Mouse (Mus musculus) intestine, postnatal 0 days (tissue): ENCODE data around the gene Magi2. TPM values are rescaled to one million over a fixed set of nuclear protein-coding genes. Genes with fewer than 3 reads are reported as not detected.
"Not testable (repeated sequence)": the region's sequence is repeated elsewhere in the genome, so short reads cannot be mapped to it uniquely, and the experiment has no call there.

Source experiments
- ATAC-seq: fragments of 200-750 bp; cut with Nextera tagmentation; 2 replicates; pipeline ENCODE4 v1.8.0; 2017; ENCODE audit warnings: mild to moderate bottlenecking, moderate TSS enrichment, moderate library complexity
- H3K27ac ChIP-seq: fragments of 300-500 bp; sonication (generic); 2 replicates; pipeline ENCODE4 v1.5.1; 2014; ENCODE audit warnings: mild to moderate bottlenecking, low read depth, low read length, moderate library complexity
- H3K27me3 ChIP-seq: fragments of 300-500 bp; sonication (generic); replicated peaks from 2 replicates; pipeline ENCODE4 v1.6.1; 2014; ENCODE audit warnings: low read length, mixed read lengths; ENCODE audit not compliant: control insufficient read depth, insufficient read depth
- H3K36me3 ChIP-seq: fragments of 300-500 bp; sonication (generic); 2 replicates; pipeline ENCODE4 v1.6.1; 2014; ENCODE audit warnings: mild to moderate bottlenecking, moderate library complexity; ENCODE audit not compliant: control insufficient read depth, insufficient read depth
- H3K4me1 ChIP-seq: fragments of 300-500 bp; sonication (generic); replicated peaks from 2 replicates; pipeline ENCODE4 v1.6.1; 2014; ENCODE audit warnings: antibody characterized with exemption, low read length, mixed read lengths; ENCODE audit not compliant: control insufficient read depth, insufficient read depth
- H3K4me2 ChIP-seq: fragments of 300-500 bp; sonication (generic); replicated peaks from 2 replicates; pipeline ENCODE4 v1.6.1; 2014; ENCODE audit warnings: low read depth, mild to moderate bottlenecking, moderate library complexity
- H3K4me3 ChIP-seq: fragments of 300-500 bp; sonication (generic); 2 replicates; pipeline ENCODE4 v1.5.1; 2014; ENCODE audit warnings: low read depth, low read length
- H3K9ac ChIP-seq: fragments of 300-500 bp; sonication (generic); 2 replicates; pipeline ENCODE4 v1.6.1; 2014; ENCODE audit warnings: mild to moderate bottlenecking, low read depth, low read length
- H3K9me3 ChIP-seq: fragments of 300-500 bp; sonication (generic); 2 replicates; pipeline ENCODE4 v1.6.1; 2016; ENCODE audit warnings: mixed run types; ENCODE audit not compliant: control insufficient read depth
- CTCF ChIP-seq: sonication (generic); IDR thresholded peaks from 2 replicates; pipeline ENCODE4 v1.5.1; 2016; ENCODE audit warnings: low read depth, mild to moderate bottlenecking, control low read depth, antibody characterized with exemption, moderate library complexity
- WGBS: fragments of 180-500 bp; shearing (Covaris S2); extraction: QIAGEN DNeasy Blood & Tissue Kit; methylation state at CpG from one replicate; pipeline ENCODE4 v1.1.7; 2014; 5-methylcytosine and 5-hydroxymethylcytosine counted together
- polyA plus RNA-seq: library from polyadenylated mRNA; unstranded; fragments of >200 nt; fragmentation: Nextera tagmentation; extraction: Ambion mirVana; gene quantifications from 2 replicates; pipeline ENCODE4 v1.2.1, GENCODE M21; 2015

The Magi2 gene
- polyA plus RNA-seq, 1 experiment from 2014 or later: 1.0 TPM

DNA sequence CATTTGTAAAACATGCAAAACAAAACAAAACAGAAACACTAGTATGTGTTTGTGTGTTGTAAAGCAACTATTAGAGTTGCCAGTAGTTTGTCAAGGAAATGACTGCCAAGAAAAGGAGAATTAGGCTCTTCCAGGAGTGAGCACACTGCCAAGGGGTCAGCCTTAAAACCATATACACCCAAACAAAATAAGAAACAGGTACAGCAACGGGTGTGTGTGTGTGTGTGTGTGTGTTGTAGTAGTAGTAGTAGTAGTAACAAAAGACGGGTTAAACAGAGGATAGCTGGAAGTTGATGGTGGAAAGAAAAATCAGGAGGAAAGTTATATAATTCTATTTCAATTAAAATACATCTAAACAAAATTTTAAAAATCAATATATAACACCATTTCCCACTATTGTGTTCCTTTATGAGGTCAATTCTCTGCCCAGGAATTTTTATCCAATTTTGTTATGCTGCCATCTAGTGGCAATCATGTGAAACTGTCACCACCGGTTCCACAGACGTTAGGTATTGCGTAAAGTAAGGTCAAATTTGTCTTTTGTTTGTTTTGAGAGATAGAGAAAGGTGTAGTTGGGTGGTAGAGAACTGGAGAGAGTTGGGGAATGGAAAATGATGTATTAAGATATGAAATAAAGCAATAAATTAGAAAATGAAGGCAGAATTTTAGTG is 174.0 kb downstream of the Magi2 start:
- Histone ChIP-seq H3K4me2 (no peak overlapping the region), H3K4me3 (no peak overlapping the region), H3K4me1 (no peaks in the 10 kb centered on the region), H3K9me3 (no peaks in the 10 kb centered on the region), H3K9ac (no peak overlapping the region), H3K27me3 (no peaks in the 10 kb centered on the region), H3K36me3 (no peaks in the 10 kb centered on the region), H3K27ac (no peak overlapping the region)
- 40% methylated on average over 5 of the region's 5 CpGs for WGBS
- peak; percentile 72 for TF ChIP-seq CTCF
- no peak for ATAC-seq

GRCm38 (mm10) chr5:19404268-19404667 is 177.4 kb downstream of the Magi2 start:
- ATAC-seq, H3K36me3 ChIP-seq, H3K9ac ChIP-seq, H3K4me1 ChIP-seq, H3K4me3 ChIP-seq, H3K27me3 ChIP-seq, H3K27ac ChIP-seq, H3K4me2 ChIP-seq, H3K9me3 ChIP-seq: not testable (repeated sequence)
- WGBS: 86% methylated on average over 1 of the region's 1 CpGs

DNA sequence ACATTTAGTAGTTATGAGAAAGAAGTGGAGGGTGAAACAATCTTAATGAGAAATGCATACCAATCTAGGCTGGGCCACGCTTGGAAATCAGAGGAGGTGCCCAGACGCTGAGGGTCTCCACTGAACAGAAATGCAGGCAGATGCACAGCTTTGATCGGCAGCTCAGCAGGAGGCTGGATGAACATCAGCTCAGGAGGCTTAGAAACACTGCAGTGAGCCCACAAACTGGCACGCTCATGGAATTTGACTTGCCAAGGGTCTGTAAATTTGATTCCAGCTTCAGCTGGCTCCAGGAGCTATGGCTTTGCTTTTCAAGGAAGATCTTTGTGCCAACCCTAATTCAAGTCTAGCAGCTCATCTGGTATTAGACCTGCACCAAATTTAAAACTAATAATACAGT is 187.7 kb downstream of the Magi2 start:
- no peaks in the 10 kb centered on the region for H3K36me3 ChIP-seq
- no peak overlapping the region for H3K27ac ChIP-seq
- H3K9me3 ChIP-seq: no peaks in the 10 kb centered on the region
- WGBS: 73% methylated on average over 4 of the region's 4 CpGs
- ATAC-seq: no peak
- no peak for TF ChIP-seq CTCF
- H3K27me3 ChIP-seq: no peaks in the 10 kb centered on the region
- H3K4me1 ChIP-seq: no peaks in the 10 kb centered on the region
- no peak overlapping the region for H3K9ac ChIP-seq
- no peak overlapping the region for H3K4me3 ChIP-seq
- no peak overlapping the region for H3K4me2 ChIP-seq

GRCm38 (mm10) chr5:19429290-19429689 is 202.5 kb downstream of the Magi2 start:
- peak; percentile 44 for TF ChIP-seq CTCF
- Histone ChIP-seq H3K9ac (no peak overlapping the region), H3K4me2 (no peak overlapping the region), H3K9me3 (no peaks in the 10 kb centered on the region), H3K27ac (no peak overlapping the region), H3K27me3 (no peaks in the 10 kb centered on the region), H3K36me3 (no peaks in the 10 kb centered on the region), H3K4me3 (no peak overlapping the region), H3K4me1 (no peaks in the 10 kb centered on the region)
- WGBS: 23% methylated on average over 2 of the region's 2 CpGs
- ATAC-seq: no peak

DNA sequence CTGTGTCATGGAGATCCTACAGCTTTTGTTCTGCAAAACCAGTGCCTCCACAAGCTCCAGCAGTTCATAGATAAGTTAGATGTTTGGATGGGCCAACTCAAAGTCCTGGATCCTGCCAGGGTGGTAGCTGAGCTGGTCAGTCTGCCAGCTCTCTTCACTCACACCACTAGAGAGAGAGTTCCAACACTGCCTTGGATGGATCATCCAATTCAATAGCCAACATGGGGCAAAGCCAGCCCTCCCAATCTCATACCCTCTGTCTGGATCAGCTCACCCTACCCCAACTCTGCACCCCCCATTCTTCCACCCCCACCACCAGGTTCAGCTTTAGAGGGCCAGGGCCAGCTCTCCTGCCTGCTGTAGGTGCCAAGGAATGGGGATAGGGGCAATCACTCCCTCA is 235.7 kb downstream of the Magi2 start:
- H3K36me3 ChIP-seq: no peaks in the 10 kb centered on the region
- H3K9me3 ChIP-seq: no peaks in the 10 kb centered on the region
- H3K27me3 ChIP-seq: no peaks in the 10 kb centered on the region
- H3K4me2 ChIP-seq: no peak overlapping the region
- H3K4me3 ChIP-seq: no peak overlapping the region
- H3K4me1 ChIP-seq: no peaks in the 10 kb centered on the region
- H3K9ac ChIP-seq: no peak overlapping the region
- H3K27ac ChIP-seq: no peak overlapping the region
- no peak for ATAC-seq
- TF ChIP-seq CTCF: no peak

DNA sequence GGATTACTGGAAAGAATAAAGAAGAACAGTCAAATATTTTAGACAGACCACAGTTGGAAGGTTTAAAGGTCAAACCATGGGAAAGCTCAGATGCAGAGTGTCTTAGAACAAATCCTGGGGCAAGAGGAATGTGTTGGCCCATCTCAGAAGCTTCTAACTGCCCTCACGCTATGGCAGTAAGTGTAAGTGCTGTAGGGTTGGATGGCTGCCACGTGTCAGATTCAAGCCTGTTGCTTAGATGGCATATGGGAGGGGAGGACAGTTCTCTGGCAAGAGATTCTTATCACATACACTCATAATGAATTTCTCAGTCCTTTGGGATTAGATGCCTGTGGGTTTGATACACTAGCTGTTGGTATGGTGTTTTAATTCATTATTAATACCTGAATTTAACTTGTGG is 238.5 kb downstream of the Magi2 start:
- Histone ChIP-seq H3K27ac (no peak overlapping the region), H3K9me3 (no peaks in the 10 kb centered on the region), H3K4me1 (no peaks in the 10 kb centered on the region), H3K27me3 (no peaks in the 10 kb centered on the region), H3K4me3 (no peak overlapping the region), H3K4me2 (no peak overlapping the region), H3K9ac (no peak overlapping the region), H3K36me3 (no peaks in the 10 kb centered on the region)
- ATAC-seq: no peak
- no peak for TF ChIP-seq CTCF
- 60% methylated on average over 2 of the region's 2 CpGs for WGBS

- Histone ChIP-seq H3K36me3 (no peaks in the 10 kb centered on the region), H3K27me3 (no peaks in the 10 kb centered on the region), H3K4me2 (no peak overlapping the region), H3K9me3 (no peaks in the 10 kb centered on the region), H3K27ac (no peak overlapping the region), H3K4me1 (no peaks in the 10 kb centered on the region), H3K9ac (no peak overlapping the region), H3K4me3 (no peak overlapping the region)
- no peak for TF ChIP-seq CTCF
- no peak for ATAC-seq
- WGBS: 79% methylated on average over 4 of the region's 4 CpGs
Measured at GRCm38 (mm10) chr5:19472851-19473439, 246.1 kb downstream of the Magi2 start.
